In the genomic region with DNA sequence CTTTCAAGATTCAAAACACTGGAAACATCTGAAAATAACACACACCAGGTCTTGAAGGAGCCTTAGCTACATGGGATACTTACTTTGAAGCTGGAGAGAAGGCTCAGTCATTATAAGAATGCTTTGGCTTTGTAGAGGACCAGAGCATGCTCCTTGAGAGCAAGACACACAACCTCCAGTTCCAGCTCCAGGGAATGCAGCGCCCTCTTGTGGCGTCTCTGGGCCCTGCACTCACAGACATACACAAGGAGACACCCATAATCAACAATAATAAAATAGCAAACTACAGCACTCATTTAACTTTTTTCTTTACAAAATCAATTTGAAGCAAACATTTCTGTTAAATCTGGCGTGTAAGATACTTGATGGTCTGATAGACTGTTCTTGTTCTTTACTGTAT, we compare ENCODE assay signal across 9 mouse cellular contexts.
DNase-seq lines count a peak whose midpoint lies in the region; TF ChIP-seq lines count a peak whose summit lies in the region.
"Had no signal": no experiment of that assay in that cellular context is flagged by ENCODE, and none has a peak within 500 bp of the region (broad histone marks: within the 10 kb centered on the region; RNA-seq: fewer than 3 reads in every experiment).

No protein-coding gene starts in this region.

- TF ChIP-seq CTCF in E14TG2a.4 (conservative IDR thresholded peaks at IDR 0.05; ENCODE audit: low read length): peak; percentile 95

- DNase-seq in adrenal gland, adult (ENCODE audit: inconsistent age in 2 of 2, low spot score in 1 of 2): peak; percentile 15 to 37
- no peak for DNase-seq in adrenal gland, adult 2 months
- peak; percentile 5 for DNase-seq in layer of hippocampus, adult 11-12 months (ENCODE audit: low spot score)
- DNase-seq in layer of hippocampus, adult 9-10 months (ENCODE audit: low spot score): no peak
- DNase-seq in embryonic facial prominence, embryonic 10.5 days (ENCODE audit: low spot score): peak; percentile 34
- DNase-seq in retina, postnatal 1 day: peak; percentile 19
- DNase-seq in T-cell, adult 2 months (ENCODE audit: low spot score): no peak

- H3K4me1 ChIP-seq in E14TG2a.4 (replicated peaks; ENCODE audit: low read depth, low read length): no peaks in the 10 kb centered on the region
- H3K4me1 ChIP-seq in embryonic facial prominence, embryonic 10.5 days: no peaks in the 10 kb centered on the region
- H3K4me1 ChIP-seq: limb, embryonic 13.5 days had no signal

- H3K27me3 ChIP-seq in E14TG2a.4 (ENCODE audit: insufficient read depth, low read length): no peaks in the 10 kb centered on the region
- H3K27me3 ChIP-seq in embryonic facial prominence, embryonic 10.5 days (replicated peaks; ENCODE audit: low read depth, poor library complexity, severe bottlenecking): no peaks in the 10 kb centered on the region
- H3K27me3 ChIP-seq: limb, embryonic 13.5 days had no signal

- no peaks in the 10 kb centered on the region for H3K36me3 ChIP-seq in E14TG2a.4 (ENCODE audit: insufficient read depth, low read length)
- no peaks in the 10 kb centered on the region for H3K36me3 ChIP-seq in embryonic facial prominence, embryonic 10.5 days (replicated peaks)
- H3K36me3 ChIP-seq: limb, embryonic 13.5 days had no signal

- H3K9me3 ChIP-seq in E14TG2a.4 (ENCODE audit: low read length): no peaks in the 10 kb centered on the region
- 0 out of 2 replicates have a peak, but pooled peaks cover 2% of the 10 kb centered on the region for H3K9me3 ChIP-seq in embryonic facial prominence, embryonic 10.5 days
- H3K9me3 ChIP-seq: limb, embryonic 13.5 days had no signal

- 46% methylated on average over 3 of the region's 3 CpGs for WGBS in embryonic facial prominence, embryonic 10.5 days

- H3K4me3 ChIP-seq in E14TG2a.4 (replicated peaks; ENCODE audit: low read length): no peak overlapping the region
- H3K4me3 ChIP-seq in embryonic facial prominence, embryonic 10.5 days: no peak overlapping the region
- H3K4me3 ChIP-seq: limb, embryonic 13.5 days had no signal

- H3K27ac ChIP-seq in embryonic facial prominence, embryonic 10.5 days (replicated peaks): no peak overlapping the region
- H3K27ac ChIP-seq: limb, embryonic 13.5 days had no signal

Comparison
In these comparisons a context has a peak if more than half of its experiments do, and no peak if none do; other contexts are left out.
1. DNase-seq: peak in adrenal gland, adult (2 of 2), layer of hippocampus, adult 11-12 months (single experiment), embryonic facial prominence, embryonic 10.5 days (single experiment) and retina, postnatal 1 day (single experiment); none in adrenal gland, adult 2 months (single experiment), layer of hippocampus, adult 9-10 months (single experiment) and T-cell, adult 2 months (single experiment).